Mouse (Mus musculus) cortical plate, adult 2 months (tissue): ENCODE measurements at regions not wholly inside any gene's neighbourhood (a gene's known extent, or its start where the extent isn't known, plus 50 kb on each side); places are given as distances from the start of the nearest gene placed in this dataset.

Experiments
- CTCF ChIP-seq: fragments of 200-500 bp; IDR thresholded peaks from 2 replicates; pipeline ENCODE4 v1.5.1; 2011; ENCODE audit warnings: mild to moderate bottlenecking, control low read depth, low read length; ENCODE audit not compliant: insufficient read depth; ENCODE audit errors: extremely low read depth
- POLR2A ChIP-seq: fragments of 200-500 bp; IDR thresholded peaks from 2 replicates; pipeline ENCODE4 v1.6.1; 2011; ENCODE audit warnings: mild to moderate bottlenecking, low read length, control low read depth; ENCODE audit not compliant: insufficient read depth; ENCODE audit errors: extremely low read depth

- TF ChIP-seq CTCF (no peak), POLR2A (no peak)
Observed at GRCm38 (mm10) chr19:14740936-14741335, 143.1 kb upstream of the Tle4 start.
